Mouse (Mus musculus) ES-CJ7 (cell line): ENCODE measurements around the gene Slc39a11.
"Not testable (repeated sequence)": the region's sequence is repeated elsewhere in the genome, so short reads cannot be mapped to it uniquely, and the experiment has no call there.

ENCODE experiments used
- DNase-seq: peaks from one replicate; pipeline ENCODE4 v3.0.0; 2011; ENCODE audit warnings: low read depth, low spot score

Gene Slc39a11

DNA sequence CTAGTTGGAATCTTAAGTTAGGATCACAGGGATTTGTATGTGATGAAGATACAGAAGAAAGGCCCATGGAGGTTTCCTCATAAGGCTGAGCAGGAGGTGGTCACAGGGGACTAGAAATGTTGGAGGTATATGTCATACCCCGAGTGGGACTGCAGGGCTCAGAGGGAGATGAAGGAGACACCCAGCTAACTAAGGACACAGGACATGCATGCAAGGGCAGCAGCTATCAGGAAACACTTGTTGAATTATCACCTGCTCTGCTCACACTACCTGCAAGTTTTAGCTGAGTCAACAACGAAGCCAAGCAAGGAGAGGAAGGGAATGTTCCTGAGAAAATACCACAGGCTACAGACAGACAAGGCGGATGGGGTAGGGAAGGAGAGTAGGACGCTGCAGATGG, 17.8 kb upstream of the Slc39a11 start:
- DNase-seq: no peak

DNA sequence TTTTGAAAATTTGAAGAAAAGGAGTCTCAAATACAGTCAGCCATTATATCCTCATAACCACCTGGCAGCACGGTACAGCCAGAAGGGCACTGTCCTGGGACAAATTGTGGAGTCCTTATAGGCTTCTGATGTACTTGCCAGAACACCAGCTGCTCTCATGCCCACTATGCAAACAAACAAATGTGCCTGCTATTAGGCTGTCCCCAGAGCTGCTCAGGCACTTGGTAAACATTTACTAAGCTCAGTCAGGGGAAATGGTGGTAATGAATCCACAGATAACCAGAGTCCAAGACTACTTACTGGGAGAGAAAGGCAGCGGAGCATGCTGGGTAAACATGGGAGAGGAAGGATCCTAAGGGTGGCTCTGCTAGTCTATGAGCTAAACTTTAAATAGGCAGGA, 17.2 kb upstream of the Slc39a11 start:
- DNase-seq: no peak

- DNase-seq: peak; percentile 74
Measured at GRCm38 (mm10) chr11:113666648-113667047, 16.8 kb upstream of the Slc39a11 start.

DNA sequence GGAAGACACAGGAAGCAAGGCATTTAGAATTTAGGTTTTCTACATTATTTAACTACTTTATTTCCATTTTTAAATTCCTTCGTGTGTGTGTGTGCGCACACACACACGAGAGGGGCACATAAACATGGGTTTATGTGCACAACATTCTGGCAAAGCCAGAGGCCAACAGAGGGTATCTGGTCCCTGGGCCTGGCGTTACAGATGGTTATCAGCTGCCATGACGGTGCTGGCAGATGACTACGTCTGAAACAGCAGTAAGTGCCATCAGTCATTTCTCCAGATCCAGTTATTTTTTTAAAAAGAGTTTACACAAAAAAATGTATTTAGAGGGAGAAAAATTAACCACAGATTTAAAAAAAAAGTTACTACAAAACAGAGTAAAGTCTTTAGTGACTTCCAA, 16.3 kb upstream of the Slc39a11 start:
- DNase-seq: no peak

GRCm38 (mm10) chr11:113664279-113664678, 14.4 kb upstream of the Slc39a11 start:
- DNase-seq: no peak

DNA sequence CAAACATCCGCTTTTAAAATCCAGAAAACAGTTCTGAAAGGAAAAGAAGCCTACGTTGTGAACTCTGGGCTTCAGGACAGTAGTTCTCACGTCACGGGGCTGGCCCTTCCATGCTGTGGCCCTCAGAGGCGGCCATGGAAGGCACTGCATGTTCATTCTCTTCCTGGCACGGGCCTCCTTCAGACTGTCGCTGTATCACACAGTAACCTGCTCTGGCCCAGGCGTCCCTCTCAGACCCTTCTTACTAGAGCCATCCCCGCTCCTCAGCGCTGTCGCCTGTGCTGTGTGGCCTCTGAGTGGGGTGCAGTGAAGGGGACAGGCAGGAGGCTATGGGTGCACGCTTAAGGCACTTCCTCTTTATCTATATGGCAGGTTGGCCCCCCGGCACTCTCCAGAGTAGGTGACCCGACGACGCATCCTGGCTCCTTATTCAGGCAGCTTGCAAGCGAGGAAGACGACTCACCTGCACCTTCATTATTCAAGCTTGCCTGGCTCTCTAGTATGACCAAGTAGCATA, 12.0 kb upstream of the Slc39a11 start:
- no peak for DNase-seq

DNA sequence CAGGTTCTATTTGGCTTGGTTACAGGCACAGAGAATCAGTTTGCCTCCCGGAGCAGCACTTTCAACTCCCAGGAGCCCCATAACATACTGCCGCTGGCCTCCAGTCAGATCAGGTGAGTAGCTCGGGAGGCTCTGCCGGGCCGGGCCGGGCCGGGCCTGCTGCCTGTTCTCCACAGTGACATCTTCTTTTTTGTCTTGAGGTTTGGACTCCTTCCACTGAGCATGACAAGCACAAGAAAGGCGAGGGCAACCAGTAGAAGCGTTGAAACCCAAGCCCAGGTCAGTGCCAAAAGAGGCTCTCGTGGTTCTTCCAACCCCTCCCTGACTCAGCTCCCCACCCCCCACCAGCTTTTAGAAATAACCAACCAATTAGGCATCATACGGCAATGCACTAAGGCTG, 11.1 kb upstream of the Slc39a11 start:
- DNase-seq: no peak

GRCm38 (mm10) chr11:113660213-113660612, 10.3 kb upstream of the Slc39a11 start:
- not testable (repeated sequence) for DNase-seq

DNA sequence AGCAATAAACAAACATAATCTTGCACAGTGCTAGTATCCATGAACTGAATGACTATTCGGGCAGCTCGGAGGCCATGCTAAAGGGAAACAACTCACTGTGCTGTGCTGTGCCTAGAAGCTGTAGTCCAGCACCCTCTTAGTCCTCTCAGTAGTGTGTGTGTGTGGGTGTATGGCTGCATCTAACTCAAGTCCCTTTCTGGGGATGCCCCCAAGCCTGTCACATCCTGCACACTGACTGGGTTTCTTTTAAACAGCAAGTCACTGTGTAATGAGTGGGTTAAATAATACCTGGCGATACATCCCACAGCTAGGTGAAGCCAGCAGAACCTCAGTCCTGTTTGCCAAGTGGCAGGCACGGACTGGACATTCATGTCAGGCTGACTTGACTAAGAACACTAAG, 8.9 kb upstream of the Slc39a11 start:
- no peak for DNase-seq

DNA sequence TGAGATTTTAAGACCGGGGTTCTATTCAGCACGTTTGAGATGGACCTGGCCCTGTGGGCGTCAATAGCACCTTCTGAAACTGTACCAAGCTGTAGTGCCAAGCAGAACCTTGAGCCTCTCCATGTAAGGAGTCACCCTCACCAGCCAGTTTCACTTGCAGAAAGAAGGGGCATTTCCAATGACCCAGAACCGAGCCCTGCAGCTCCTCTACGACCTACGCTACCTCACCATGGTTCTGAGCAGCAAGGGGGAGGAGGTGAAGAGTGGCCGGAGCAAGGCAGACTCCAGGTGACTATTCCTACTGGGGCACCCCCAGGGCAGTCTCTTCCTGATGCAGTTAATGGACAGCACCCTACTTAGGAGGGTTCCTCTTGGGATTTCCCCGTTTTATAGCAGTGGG, 8.4 kb upstream of the Slc39a11 start:
- no peak for DNase-seq

DNA sequence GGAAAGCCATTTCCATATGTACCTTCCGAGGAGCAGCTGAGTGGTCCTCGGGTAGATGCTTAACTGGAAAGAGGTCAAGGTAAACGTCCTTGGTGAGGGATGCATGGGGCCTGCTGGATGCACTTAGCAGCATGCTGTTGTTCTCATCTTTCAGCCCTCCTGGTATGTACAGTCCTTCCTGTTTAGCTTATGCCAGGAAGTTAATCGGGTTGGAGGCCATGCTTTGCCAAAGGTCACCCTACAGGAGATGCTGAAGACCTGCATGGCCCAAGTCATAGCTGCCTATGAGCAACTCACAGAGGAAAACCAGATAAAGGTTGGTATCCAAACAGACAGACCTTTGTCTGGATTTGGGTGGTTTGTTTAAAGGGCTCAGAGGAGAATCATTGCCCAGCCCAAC, 7.3 kb upstream of the Slc39a11 start:
- DNase-seq: no peak

- DNase-seq: no peak
Measured at GRCm38 (mm10) chr11:113656511-113656932, 6.6 kb upstream of the Slc39a11 start.

DNA sequence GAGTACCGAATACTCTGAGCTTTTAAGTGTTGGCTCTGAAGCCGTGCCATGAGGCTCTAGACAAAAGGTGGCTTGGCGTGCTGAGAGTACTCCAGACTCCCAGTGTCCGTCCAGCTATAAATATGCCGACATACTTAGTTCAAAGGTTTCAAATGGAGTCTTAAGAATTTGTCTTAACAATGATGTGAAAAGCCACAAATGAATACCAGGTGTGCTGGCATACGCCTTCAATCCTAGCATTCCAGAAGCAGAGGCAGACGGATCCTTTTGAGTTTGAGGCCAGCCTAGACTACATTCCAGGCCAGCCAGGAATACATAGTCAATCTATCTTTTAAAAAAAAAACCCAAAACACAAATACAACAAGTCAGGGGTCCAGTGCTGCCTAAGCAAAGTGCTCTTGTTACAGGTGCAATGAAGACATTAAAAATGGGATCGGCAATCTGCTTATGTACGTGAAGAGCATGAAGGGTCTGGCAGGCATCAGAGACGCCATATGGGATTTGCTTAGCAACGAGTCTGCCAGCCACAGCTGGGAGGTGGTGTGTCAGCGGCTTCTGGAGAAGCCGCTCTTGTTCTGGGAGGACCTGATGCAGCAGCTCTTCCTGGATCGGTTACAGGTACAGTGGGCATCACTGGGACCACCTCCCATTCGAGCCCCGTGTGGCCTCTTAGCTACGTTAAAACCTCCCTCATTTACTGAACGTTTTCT, 4.8 kb upstream of the Slc39a11 start:
- no peak for DNase-seq

- no peak for DNase-seq
Measured at GRCm38 (mm10) chr11:113654105-113654504, 4.2 kb upstream of the Slc39a11 start.

GRCm38 (mm10) chr11:113652516-113652915, 2.6 kb upstream of the Slc39a11 start:
- DNase-seq: no peak

- peak; percentile 76 for DNase-seq
Measured at GRCm38 (mm10) chr11:113651907-113652273, 2.0 kb upstream of the Slc39a11 start.

- no peak for DNase-seq
Measured at GRCm38 (mm10) chr11:113651206-113651906, 1.5 kb upstream of the Slc39a11 start.

DNA sequence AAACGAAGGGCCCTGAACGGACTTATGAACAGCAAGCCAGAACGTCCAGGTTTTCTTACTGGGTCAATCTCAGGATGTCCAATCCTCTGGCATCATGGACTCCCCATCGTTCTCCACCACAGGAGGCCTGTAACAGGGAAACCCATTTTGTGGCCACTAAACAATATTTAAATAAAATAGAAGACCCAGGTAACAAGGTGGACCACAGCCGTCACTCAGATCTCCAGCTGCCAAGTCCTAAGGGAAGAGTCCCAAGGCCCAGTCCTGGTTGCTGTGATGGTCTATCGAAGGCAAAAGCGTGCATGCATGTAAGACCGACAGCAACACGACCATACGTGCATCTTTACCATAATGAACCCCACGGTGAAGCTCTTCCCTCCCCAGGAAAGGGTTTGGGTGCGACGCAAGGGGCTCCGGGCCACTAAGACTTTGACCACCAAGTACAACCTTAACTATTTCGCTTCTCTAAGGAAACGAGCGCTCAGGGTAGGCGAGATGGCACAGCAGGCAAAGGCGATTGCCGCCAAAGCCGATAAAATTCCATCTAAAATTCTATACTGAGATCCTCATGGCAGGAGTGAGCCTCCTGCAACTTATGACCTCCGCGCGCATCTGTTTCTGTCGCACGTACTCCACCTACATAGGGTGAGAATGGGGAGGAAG, 1.1 kb downstream of the Slc39a11 start, which contains the start of gene Cog1:
Gene Cog1 (plus strand): TSS at position 480 of the 663 bp plus-strand sequence.
- DNase-seq: no peak

- peak; percentile 88 for DNase-seq
Measured at GRCm38 (mm10) chr11:113648152-113648551, 1.7 kb downstream of the Slc39a11 start.

DNA sequence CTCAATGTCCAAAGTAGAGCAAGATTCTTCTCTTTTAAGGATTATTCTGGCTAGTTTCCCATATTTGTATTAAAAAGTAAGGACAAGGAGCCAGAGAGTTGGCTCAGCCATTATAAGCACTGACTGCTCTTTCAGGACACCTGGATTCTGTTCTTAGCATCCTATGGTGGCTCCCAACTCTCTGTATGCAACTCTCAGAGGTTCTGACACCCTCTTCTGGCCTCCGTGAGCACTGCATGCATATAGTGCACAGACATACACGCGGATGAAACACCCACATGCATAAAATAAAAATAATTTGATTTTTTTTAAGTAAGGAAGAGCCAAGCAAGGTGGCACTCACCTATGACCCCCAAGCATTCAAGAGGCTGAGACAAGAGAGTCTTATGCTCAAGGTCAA, 4.7 kb downstream of the Slc39a11 start:
- no peak for DNase-seq

DNA sequence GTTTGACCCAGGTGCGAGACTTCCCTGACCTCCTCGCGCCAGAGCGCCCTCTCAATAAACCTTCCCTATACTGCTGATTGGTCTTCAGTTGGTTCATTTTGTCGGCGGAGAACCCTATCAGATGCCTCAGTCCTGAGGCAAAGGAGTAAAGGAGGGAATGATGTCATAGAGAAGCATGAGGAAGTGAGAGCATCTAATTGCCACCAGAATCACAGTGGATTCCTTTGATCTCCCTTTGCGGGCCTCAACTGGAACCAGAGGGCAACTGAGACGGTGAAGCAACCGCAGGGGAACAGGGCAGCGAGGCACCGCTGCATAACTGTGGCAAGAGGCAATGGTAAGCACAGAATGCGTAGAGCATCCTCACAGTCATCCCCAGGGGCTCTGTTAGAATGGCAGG, 11.2 kb downstream of the Slc39a11 start:
- DNase-seq: no peak

DNA sequence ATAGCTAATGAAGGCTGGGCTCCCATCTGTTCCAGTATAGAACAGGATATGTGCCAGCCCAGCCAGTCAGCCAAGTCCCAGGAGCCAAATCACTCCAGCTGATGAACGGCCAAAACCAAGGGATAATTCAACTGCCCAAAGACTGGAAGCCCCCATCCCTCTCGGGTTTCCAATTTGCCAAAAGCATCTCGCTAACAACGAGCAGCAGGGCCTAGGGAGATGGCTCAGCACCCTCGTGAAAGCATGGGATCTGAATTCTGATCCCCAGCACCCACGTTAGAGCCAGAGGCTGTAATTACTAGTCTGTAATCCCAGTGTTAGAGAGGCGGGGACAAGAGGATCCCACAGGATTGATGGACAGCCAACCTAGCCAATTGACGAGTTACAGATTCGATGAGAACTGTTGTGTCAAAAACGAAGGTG, 15.2 kb downstream of the Slc39a11 start:
- DNase-seq: no peak
